Mouse (Mus musculus): ENCODE data around the gene Gm20431. TPM values are rescaled to one million over a fixed set of nuclear protein-coding genes. Genes with fewer than 3 reads are reported as not detected.

Gm20431 gene
- polyA plus RNA-seq, 1 experiment from 2014 or later, result 4.9 TPM

DNA sequence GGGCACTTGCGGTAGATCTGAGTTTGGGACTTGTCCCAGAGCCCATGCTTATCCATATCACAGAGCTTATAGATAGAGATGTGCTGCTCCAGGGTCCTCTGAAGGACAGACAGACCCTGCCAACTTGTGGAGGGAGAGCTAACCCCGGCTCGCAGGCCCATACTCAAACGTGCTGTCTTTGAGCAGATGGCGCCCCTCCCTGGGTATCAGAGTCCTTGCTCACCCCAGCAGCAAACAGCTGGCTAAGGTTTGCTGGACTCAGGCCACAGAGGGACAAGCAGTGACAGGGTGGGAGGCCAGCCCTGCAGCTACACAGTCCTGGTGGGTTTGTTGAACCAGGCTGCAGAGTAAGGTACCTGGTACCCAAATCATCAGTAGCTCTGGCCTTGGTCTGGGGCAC lies 58.3 kb downstream of the Gm20431 start:
- Histone ChIP-seq H3K36me3 (ENCODE audit: control insufficient read depth, insufficient read depth, low read length) (peaks cover 3% of the 10 kb centered on the region; the same call in 1 of the 2 replicates), H3K9ac (ENCODE audit: low read length) (no peak overlapping the region), H3K27me3 (ENCODE audit: control insufficient read depth, insufficient read depth, low read length) (no peaks in the 10 kb centered on the region), H3K9me3 (ENCODE audit: control insufficient read depth, low read length) (no peaks in the 10 kb centered on the region), H3K4me3 (ENCODE audit: low read depth, low read length) (no peak overlapping the region), H3K27ac (replicated peaks; ENCODE audit: low read depth, low read length) (no peak overlapping the region), H3K4me2 (ENCODE audit: low read depth, severe bottlenecking) (no peak overlapping the region), H3K4me1 (ENCODE audit: control insufficient read depth, insufficient read depth, low read length) (peaks cover 14% of the 10 kb centered on the region)
- 39% methylated on average over 5 of the region's 5 CpGs for WGBS
- ATAC-seq (ENCODE audit: insufficient number of reproducible peaks, low FRiP score, low TSS enrichment, low read depth) (peak; percentile 36; the same call in 1 of the 2 replicates), DNase-seq (ENCODE audit: low spot score) (peak; percentile 64)

- peaks cover 17% of the 10 kb centered on the region for H3K4me1 ChIP-seq (ENCODE audit: control insufficient read depth, insufficient read depth, low read length)
- H3K36me3 ChIP-seq (ENCODE audit: control insufficient read depth, insufficient read depth, low read length), result peaks cover 3% of the 10 kb centered on the region; the same call in 1 of the 2 replicates
- H3K9ac ChIP-seq (ENCODE audit: low read length), result no peak overlapping the region
- no peak for DNase-seq (ENCODE audit: low spot score)
- H3K27me3 ChIP-seq (ENCODE audit: control insufficient read depth, insufficient read depth, low read length), result no peaks in the 10 kb centered on the region
- no peak overlapping the region for H3K27ac ChIP-seq (replicated peaks; ENCODE audit: low read depth, low read length)
- H3K4me2 ChIP-seq (ENCODE audit: low read depth, severe bottlenecking), result no peak overlapping the region
- no peaks in the 10 kb centered on the region for H3K9me3 ChIP-seq (ENCODE audit: control insufficient read depth, low read length)
- H3K4me3 ChIP-seq (ENCODE audit: low read depth, low read length), result no peak overlapping the region
- WGBS, result 86% methylated on average over 2 of the region's 2 CpGs
- no peak for ATAC-seq (ENCODE audit: insufficient number of reproducible peaks, low FRiP score, low TSS enrichment, low read depth)
Observed at GRCm38 (mm10) chr2:167602364-167602763, 58.9 kb downstream of the Gm20431 start.

DNA sequence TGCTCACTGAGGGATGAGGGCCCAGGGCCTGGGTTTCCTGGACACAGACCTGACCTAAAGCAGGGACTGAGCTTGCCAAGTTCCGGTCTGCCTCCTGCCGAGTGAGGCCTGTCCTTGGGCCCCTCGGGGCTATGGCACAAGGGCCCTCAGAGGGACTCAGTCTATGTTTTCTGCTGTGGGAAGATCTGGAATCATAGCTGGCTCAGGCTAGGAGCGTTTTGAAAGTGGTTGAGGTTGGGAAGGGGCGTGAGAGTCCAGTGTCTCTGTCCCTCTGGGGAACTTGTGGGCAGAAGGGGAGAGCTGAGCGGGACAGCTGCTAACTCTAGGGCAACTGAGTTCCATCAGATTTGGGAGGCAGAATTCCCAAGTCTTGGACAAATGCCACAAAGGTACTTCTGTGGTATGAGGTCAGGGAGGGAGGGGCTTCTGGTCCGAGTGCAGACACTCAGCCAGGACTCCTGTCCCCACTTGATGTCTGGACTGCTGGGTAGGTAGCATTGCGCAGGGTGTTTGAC lies 60.8 kb downstream of the Gm20431 start:
- Histone ChIP-seq H3K27me3 (ENCODE audit: control insufficient read depth, insufficient read depth, low read length) (no peaks in the 10 kb centered on the region), H3K4me1 (ENCODE audit: control insufficient read depth, insufficient read depth, low read length) (peaks cover 35% of the 10 kb centered on the region), H3K27ac (replicated peaks; ENCODE audit: low read depth, low read length) (no peak overlapping the region), H3K36me3 (ENCODE audit: control insufficient read depth, insufficient read depth, low read length) (no peaks in the 10 kb centered on the region), H3K9ac (ENCODE audit: low read length) (no peak overlapping the region), H3K4me2 (ENCODE audit: low read depth, severe bottlenecking) (no peak overlapping the region), H3K4me3 (ENCODE audit: low read depth, low read length) (no peak overlapping the region), H3K9me3 (ENCODE audit: control insufficient read depth, low read length) (no peaks in the 10 kb centered on the region)
- 73% methylated on average over 8 of the region's 8 CpGs for WGBS
- DNase-seq (ENCODE audit: low spot score) (no peak), ATAC-seq (ENCODE audit: insufficient number of reproducible peaks, low FRiP score, low TSS enrichment, low read depth) (no peak)

DNA sequence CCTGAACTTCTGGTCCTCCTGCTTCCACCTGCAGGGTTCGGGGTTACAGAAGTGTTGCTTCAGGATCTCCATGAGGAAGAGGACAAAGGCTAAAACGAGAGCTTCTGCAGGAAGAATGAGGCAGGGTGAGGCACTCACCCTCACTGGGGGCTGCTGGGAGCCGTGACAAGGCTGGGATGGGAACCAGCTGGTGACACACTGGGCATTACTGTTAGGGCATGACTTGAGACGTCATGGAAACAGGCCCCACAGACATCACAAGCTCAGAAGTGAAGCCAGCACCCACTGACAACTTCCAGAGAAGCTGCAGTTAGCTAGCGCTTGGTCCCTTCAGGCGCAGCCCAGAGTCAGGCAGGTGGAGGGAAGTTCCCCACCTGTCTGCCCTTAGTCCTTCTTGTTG lies 61.4 kb downstream of the Gm20431 start:
- Histone ChIP-seq H3K9ac (ENCODE audit: low read length) (no peak overlapping the region), H3K4me2 (ENCODE audit: low read depth, severe bottlenecking) (no peak overlapping the region), H3K27ac (replicated peaks; ENCODE audit: low read depth, low read length) (no peak overlapping the region), H3K4me3 (ENCODE audit: low read depth, low read length) (no peak overlapping the region), H3K4me1 (ENCODE audit: control insufficient read depth, insufficient read depth, low read length) (peaks cover 37% of the 10 kb centered on the region), H3K9me3 (ENCODE audit: control insufficient read depth, low read length) (no peaks in the 10 kb centered on the region), H3K36me3 (ENCODE audit: control insufficient read depth, insufficient read depth, low read length) (no peaks in the 10 kb centered on the region), H3K27me3 (ENCODE audit: control insufficient read depth, insufficient read depth, low read length) (no peaks in the 10 kb centered on the region)
- DNase-seq (ENCODE audit: low spot score), result no peak
- 79% methylated on average over 6 of the region's 6 CpGs for WGBS
- ATAC-seq (ENCODE audit: insufficient number of reproducible peaks, low FRiP score, low TSS enrichment, low read depth), result no peak

- Histone ChIP-seq H3K27me3 (ENCODE audit: control insufficient read depth, insufficient read depth, low read length) (no peaks in the 10 kb centered on the region), H3K4me1 (ENCODE audit: control insufficient read depth, insufficient read depth, low read length) (peaks cover 41% of the 10 kb centered on the region)
- DNase-seq (ENCODE audit: low spot score), result no peak
Observed at GRCm38 (mm10) chr2:167599195-167599594, 62.1 kb downstream of the Gm20431 start.

GRCm38 (mm10) chr2:167597492-167598186 lies 63.7 kb downstream of the Gm20431 start:
- no peaks in the 10 kb centered on the region for H3K9me3 ChIP-seq (ENCODE audit: control insufficient read depth, low read length)
- H3K9ac ChIP-seq (ENCODE audit: low read length), result no peak overlapping the region
- H3K27ac ChIP-seq (replicated peaks; ENCODE audit: low read depth, low read length), result peak overlapping the region; percentile 91
- no peaks in the 10 kb centered on the region for H3K27me3 ChIP-seq (ENCODE audit: control insufficient read depth, insufficient read depth, low read length)
- DNase-seq (ENCODE audit: low spot score) (peak; percentile 90), ATAC-seq (ENCODE audit: insufficient number of reproducible peaks, low FRiP score, low TSS enrichment, low read depth) (peak; percentile 81)
- peaks cover 40% of the 10 kb centered on the region for H3K4me1 ChIP-seq (ENCODE audit: control insufficient read depth, insufficient read depth, low read length)
- peak overlapping the region; percentile 20; the same call in 1 of the 2 replicates for H3K4me3 ChIP-seq (ENCODE audit: low read depth, low read length)
- H3K4me2 ChIP-seq (ENCODE audit: low read depth, severe bottlenecking), result peak overlapping the region; percentile 34
- H3K36me3 ChIP-seq (ENCODE audit: control insufficient read depth, insufficient read depth, low read length), result no peaks in the 10 kb centered on the region
- 15% methylated on average over 40 of the region's 40 CpGs for WGBS

More at GRCm38 (mm10) chr2:167599195-167599594, 62.1 kb downstream of the Gm20431 start:
- H3K4me2 ChIP-seq (ENCODE audit: low read depth, severe bottlenecking), result no peak overlapping the region
- H3K4me3 ChIP-seq (ENCODE audit: low read depth, low read length), result no peak overlapping the region
- H3K36me3 ChIP-seq (ENCODE audit: control insufficient read depth, insufficient read depth, low read length), result no peaks in the 10 kb centered on the region
- no peak for ATAC-seq (ENCODE audit: insufficient number of reproducible peaks, low FRiP score, low TSS enrichment, low read depth)
- no peaks in the 10 kb centered on the region for H3K9me3 ChIP-seq (ENCODE audit: control insufficient read depth, low read length)
- 27% methylated on average over 5 of the region's 5 CpGs for WGBS
- no peak overlapping the region for H3K27ac ChIP-seq (replicated peaks; ENCODE audit: low read depth, low read length)
- no peak overlapping the region for H3K9ac ChIP-seq (ENCODE audit: low read length)

DNA sequence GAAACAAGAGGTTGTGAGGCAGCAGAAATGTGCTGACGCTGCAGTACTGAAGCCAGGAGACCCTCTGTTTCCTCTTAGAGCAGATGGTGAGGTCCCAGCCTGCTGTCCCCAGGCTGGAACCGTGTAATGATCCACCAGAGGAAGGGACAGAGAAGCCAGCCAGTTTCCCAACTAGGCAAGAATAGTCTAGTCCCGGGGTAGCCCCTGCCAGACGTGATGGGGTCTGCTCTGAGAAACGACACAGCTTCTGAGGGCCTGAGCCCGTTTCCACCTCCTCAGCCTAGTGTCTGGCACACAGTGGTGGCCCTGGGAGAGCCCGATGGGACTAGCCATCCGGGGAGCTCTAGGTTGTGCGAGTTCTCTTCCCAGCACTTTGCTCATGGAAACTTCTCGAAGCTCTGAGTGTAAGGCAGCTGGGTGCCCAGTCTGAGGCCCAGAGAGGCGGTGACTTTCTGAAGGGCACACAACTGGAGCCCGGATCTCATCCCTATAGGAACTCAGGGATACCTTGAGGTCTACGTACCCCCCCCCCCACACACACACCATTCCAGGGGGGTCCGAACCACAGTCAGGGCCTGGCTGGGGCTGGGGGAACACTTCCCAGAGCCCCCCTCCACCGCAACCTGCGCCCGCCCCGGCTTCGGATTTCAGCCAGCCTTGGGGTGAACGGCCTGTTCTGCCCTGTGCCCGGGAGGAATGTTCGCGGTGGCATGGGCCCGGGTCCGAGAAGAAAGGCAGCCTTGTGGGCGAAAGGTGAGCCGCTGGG lies 64.4 kb downstream of the Gm20431 start:
- ATAC-seq (ENCODE audit: insufficient number of reproducible peaks, low FRiP score, low TSS enrichment, low read depth), result peak; percentile 45
- WGBS, result 7% methylated on average over 27 of the region's 27 CpGs

DNA sequence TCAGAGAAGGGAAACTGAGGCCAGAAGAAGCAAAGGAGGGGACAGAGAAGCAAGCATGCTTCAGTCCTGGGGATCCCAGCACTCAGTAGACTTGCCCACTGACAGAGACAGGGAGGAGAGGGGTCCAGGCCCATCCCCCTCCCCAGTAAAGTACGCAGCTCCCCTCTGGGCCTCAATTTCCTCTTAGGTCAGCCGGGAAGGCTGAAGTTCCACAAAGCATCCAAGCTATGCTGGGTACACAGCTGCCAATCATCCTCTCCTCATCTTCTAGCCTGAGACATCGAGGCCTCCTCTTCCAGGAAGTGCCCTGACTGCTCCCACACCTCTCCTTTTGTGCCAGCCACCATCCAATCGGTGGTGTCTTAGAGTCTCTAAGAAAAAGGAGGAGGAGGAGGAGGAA lies 65.0 kb downstream of the Gm20431 start:
- 0 out of 2 replicates have a peak overlapping the region, but pooled peaks have one; percentile 5 for H3K4me3 ChIP-seq (ENCODE audit: low read depth, low read length)
- no peak for DNase-seq (ENCODE audit: low spot score)
- H3K9ac ChIP-seq (ENCODE audit: low read length), result no peak overlapping the region
- ATAC-seq (ENCODE audit: insufficient number of reproducible peaks, low FRiP score, low TSS enrichment, low read depth), result peak; percentile 32
- peak overlapping the region; percentile 91 for H3K27ac ChIP-seq (replicated peaks; ENCODE audit: low read depth, low read length)
- H3K36me3 ChIP-seq (ENCODE audit: control insufficient read depth, insufficient read depth, low read length), result no peaks in the 10 kb centered on the region
- H3K4me2 ChIP-seq (ENCODE audit: low read depth, severe bottlenecking), result peak overlapping the region; percentile 23
- 6% methylated on average over 3 of the region's 4 CpGs for WGBS
- peaks cover 40% of the 10 kb centered on the region for H3K4me1 ChIP-seq (ENCODE audit: control insufficient read depth, insufficient read depth, low read length)
- no peaks in the 10 kb centered on the region for H3K9me3 ChIP-seq (ENCODE audit: control insufficient read depth, low read length)
- no peaks in the 10 kb centered on the region for H3K27me3 ChIP-seq (ENCODE audit: control insufficient read depth, insufficient read depth, low read length)

More for the DNA sequence above, 64.4 kb downstream of the Gm20431 start:
- Histone ChIP-seq H3K27me3 (ENCODE audit: control insufficient read depth, insufficient read depth, low read length) (no peaks in the 10 kb centered on the region), H3K9ac (ENCODE audit: low read length) (peak overlapping the region; percentile 45), H3K4me1 (ENCODE audit: control insufficient read depth, insufficient read depth, low read length) (peaks cover 40% of the 10 kb centered on the region), H3K4me2 (ENCODE audit: low read depth, severe bottlenecking) (peak overlapping the region; percentile 34), H3K4me3 (ENCODE audit: low read depth, low read length) (peak overlapping the region; percentile 20; the same call in 1 of the 2 replicates), H3K27ac (replicated peaks; ENCODE audit: low read depth, low read length) (peak overlapping the region; percentile 91), H3K9me3 (ENCODE audit: control insufficient read depth, low read length) (no peaks in the 10 kb centered on the region), H3K36me3 (ENCODE audit: control insufficient read depth, insufficient read depth, low read length) (no peaks in the 10 kb centered on the region)
- DNase-seq (ENCODE audit: low spot score), result peak; percentile 60

All from limb, embryonic 11.5 days (tissue).